Mouse (Mus musculus) neural tube, embryonic 11.5 days (tissue): ENCODE results near the gene Cd300c. TPM values are rescaled to one million over a fixed set of nuclear protein-coding genes. Genes with fewer than 3 reads are reported as not detected.
"Not testable (repeated sequence)": the region's sequence is repeated elsewhere in the genome, so short reads cannot be mapped to it uniquely, and the experiment has no call there.

Source experiments
- ATAC-seq: fragments of 200-750 bp; cut with Nextera tagmentation; 2 replicates; pipeline ENCODE4 v1.8.0; 2017; ENCODE audit warnings: moderate number of reproducible peaks, mild to moderate bottlenecking, moderate TSS enrichment, moderate library complexity; ENCODE audit not compliant: insufficient read depth, low FRiP score, low TSS enrichment
- DNase-seq: peaks from one replicate; pipeline ENCODE4 v3.0.0-alpha.2; 2015; ENCODE audit warnings: low spot score
- H3K27ac ChIP-seq: fragments of 300-500 bp; sonication (generic); 2 replicates; pipeline ENCODE4 v1.5.1; 2014; ENCODE audit warnings: low read depth, mild to moderate bottlenecking, low read length
- H3K27me3 ChIP-seq: fragments of 300-500 bp; sonication (generic); 2 replicates; pipeline ENCODE4 v1.6.1; 2014; ENCODE audit warnings: mild to moderate bottlenecking, low read length, mixed read lengths; ENCODE audit not compliant: control insufficient read depth, insufficient read depth
- H3K36me3 ChIP-seq: fragments of 300-500 bp; sonication (generic); 2 replicates; pipeline ENCODE4 v1.6.1; 2014; ENCODE audit warnings: mild to moderate bottlenecking, low read length, moderate library complexity, mixed read lengths; ENCODE audit not compliant: control insufficient read depth, insufficient read depth
- H3K4me1 ChIP-seq: fragments of 300-500 bp; sonication (generic); 2 replicates; pipeline ENCODE4 v1.6.1; 2014; ENCODE audit warnings: low read length, mixed read lengths; ENCODE audit not compliant: control insufficient read depth, insufficient read depth
- H3K4me2 ChIP-seq: fragments of 300-500 bp; sonication (generic); 2 replicates; pipeline ENCODE4 v1.6.1; 2014; ENCODE audit warnings: low read depth, mild to moderate bottlenecking, moderate library complexity
- H3K4me3 ChIP-seq: fragments of 300-500 bp; sonication (generic); 2 replicates; pipeline ENCODE4 v1.5.1; 2014; ENCODE audit warnings: low read depth, low read length
- H3K9ac ChIP-seq: fragments of 300-500 bp; sonication (generic); 2 replicates; pipeline ENCODE4 v1.6.1; 2014; ENCODE audit warnings: mild to moderate bottlenecking, low read length
- H3K9me3 ChIP-seq: fragments of 300-500 bp; sonication (generic); 2 replicates; pipeline ENCODE4 v1.6.1; 2016; ENCODE audit warnings: low read length; ENCODE audit not compliant: control insufficient read depth
- WGBS: fragments of 180-500 bp; shearing (Covaris S2); extraction: QIAGEN DNeasy Blood & Tissue Kit; methylation state at CpG from one replicate; pipeline ENCODE4 v1.1.7; 2014; 5-methylcytosine and 5-hydroxymethylcytosine counted together
- polyA plus RNA-seq: library from polyadenylated mRNA; unstranded; fragments of >200 nt; fragmentation: Nextera tagmentation; extraction: Ambion mirVana; gene quantifications from 2 replicates; pipeline ENCODE4 v1.2.1, GENCODE M21; 2014

The Cd300c gene
- polyA plus RNA-seq, 1 experiment from 2014 or later, result not detected

DNA sequence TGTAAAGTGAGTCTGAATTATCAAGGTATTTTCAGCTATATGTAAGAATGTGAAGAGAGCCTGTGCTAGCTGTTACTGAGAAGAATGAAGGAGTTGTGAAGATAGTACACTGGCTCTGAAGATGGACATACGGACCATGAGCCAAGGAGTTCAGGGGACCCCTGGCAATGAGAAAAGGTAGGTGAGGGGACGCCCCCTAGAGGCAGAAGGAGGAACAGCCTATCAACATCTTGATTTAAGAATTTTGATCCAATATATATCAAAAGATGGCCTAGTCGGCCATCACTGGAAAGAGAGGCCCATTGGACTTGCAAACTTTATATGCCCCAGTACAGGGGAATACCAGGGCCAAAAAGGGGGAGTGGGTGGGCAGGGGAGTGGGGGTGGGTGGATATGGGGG, 59.4 kb downstream of the Cd300c start:
- H3K36me3 ChIP-seq, H3K4me1 ChIP-seq, H3K27ac ChIP-seq, ATAC-seq, H3K4me3 ChIP-seq, H3K27me3 ChIP-seq, H3K9ac ChIP-seq, H3K9me3 ChIP-seq, H3K4me2 ChIP-seq, DNase-seq: not testable (repeated sequence)
- 54% methylated on average over 3 of the region's 3 CpGs for WGBS

DNA sequence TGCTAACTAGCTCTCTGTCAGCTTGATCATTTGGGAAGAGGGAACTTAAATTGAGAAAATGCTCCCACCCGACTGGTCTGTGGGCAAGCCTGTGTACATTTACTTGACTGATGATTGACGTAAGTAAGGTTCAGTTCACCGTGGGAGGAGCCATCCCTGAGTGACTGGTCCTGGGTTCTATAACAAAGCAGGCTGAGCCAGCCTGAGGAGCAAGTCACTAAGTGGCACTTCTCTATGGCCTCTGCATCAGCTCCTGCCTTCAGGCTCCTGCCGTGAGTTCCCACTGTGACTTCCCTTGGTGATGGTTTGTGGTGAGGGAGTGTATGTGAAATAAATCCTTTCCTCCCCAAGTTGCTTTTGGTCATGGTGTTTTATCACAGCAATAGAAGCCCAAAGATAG, 60.9 kb downstream of the Cd300c start:
- no peak overlapping the region for H3K9ac ChIP-seq
- H3K36me3 ChIP-seq, result no peaks in the 10 kb centered on the region
- H3K4me1 ChIP-seq, result no peaks in the 10 kb centered on the region
- ATAC-seq, result no peak
- H3K4me2 ChIP-seq, result no peak overlapping the region
- 59% methylated on average over 4 of the region's 4 CpGs for WGBS
- no peak overlapping the region for H3K4me3 ChIP-seq
- H3K9me3 ChIP-seq, result no peaks in the 10 kb centered on the region
- no peak overlapping the region for H3K27ac ChIP-seq
- DNase-seq, result no peak
- H3K27me3 ChIP-seq, result no peaks in the 10 kb centered on the region

DNA sequence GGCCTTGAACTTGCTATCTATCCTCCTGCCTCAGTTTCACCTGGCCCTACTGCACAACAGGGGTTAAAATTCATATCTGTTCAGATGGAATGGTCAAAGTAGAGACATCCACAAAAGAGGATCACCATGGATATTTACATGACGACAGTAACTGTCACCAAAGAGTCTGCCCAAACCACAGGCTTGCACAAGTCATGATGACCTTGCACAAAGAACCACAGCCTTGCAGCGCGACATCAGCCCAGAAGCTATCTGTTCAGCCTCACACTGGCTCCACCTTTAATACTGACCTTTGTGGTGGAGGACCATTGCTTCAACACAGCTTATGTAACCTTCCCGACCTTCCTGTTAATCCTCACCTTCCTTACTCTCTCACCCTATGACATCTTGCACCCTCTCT, 61.4 kb downstream of the Cd300c start:
- H3K36me3 ChIP-seq, result no peaks in the 10 kb centered on the region
- ATAC-seq (no peak), DNase-seq (no peak)
- WGBS, result 74% methylated on average over 4 of the region's 4 CpGs
- H3K27ac ChIP-seq, result no peak overlapping the region
- no peak overlapping the region for H3K4me3 ChIP-seq
- no peaks in the 10 kb centered on the region for H3K9me3 ChIP-seq
- no peaks in the 10 kb centered on the region for H3K27me3 ChIP-seq
- no peak overlapping the region for H3K4me2 ChIP-seq
- no peak overlapping the region for H3K9ac ChIP-seq
- no peaks in the 10 kb centered on the region for H3K4me1 ChIP-seq

Other genes with a start within 250 kb of the Cd300c start
- 1.7 and 2.5 TPM in 2 replicates for gene Dnaic2, start 241.7 kb downstream of the Cd300c start, polyA plus RNA-seq
- gene Kif19a, start 203.8 kb downstream of the Cd300c start, polyA plus RNA-seq, result 0.65 and 1.3 TPM in 2 replicates
- gene Btbd17, start 173.2 kb downstream of the Cd300c start, polyA plus RNA-seq, result 43.1 and 51.5 TPM in 2 replicates
- gene Gpr142, start 170.2 kb downstream of the Cd300c start, polyA plus RNA-seq, result not detected in 2 replicates
- 24.4 and 26.0 TPM in 2 replicates for gene Gprc5c, start 118.0 kb downstream of the Cd300c start, polyA plus RNA-seq
- 0.62 and 1.0 TPM in 2 replicates for gene Cd300a, start 79.1 kb downstream of the Cd300c start, polyA plus RNA-seq
- gene Cd300lb, start 34.8 kb downstream of the Cd300c start, polyA plus RNA-seq, result 0.20 TPM in 1 of 2 replicates, not detected in the other
- 0.28 TPM in 1 of 2 replicates, not detected in the other for gene Cd300ld, start 20.8 kb upstream of the Cd300c start, polyA plus RNA-seq
- 0.55 and 1.1 TPM in 2 replicates for gene Cd300c2, start 32.7 kb upstream of the Cd300c start, polyA plus RNA-seq
- gene Cd300ld2, start 47.0 kb upstream of the Cd300c start, polyA plus RNA-seq, result not detected in 2 replicates
- gene Cd300ld4, start 57.9 kb upstream of the Cd300c start, polyA plus RNA-seq, result not detected in 2 replicates
- not detected in 2 replicates for gene Cd300ld5, start 68.6 kb upstream of the Cd300c start, polyA plus RNA-seq
- gene Cd300ld3, start 79.3 kb upstream of the Cd300c start, polyA plus RNA-seq, result not detected in 2 replicates
- not detected in 2 replicates for gene Cd300e, start 93.0 kb upstream of the Cd300c start, polyA plus RNA-seq
- gene Rab37, start 122.3 kb upstream of the Cd300c start, polyA plus RNA-seq, result 1.3 and 1.9 TPM in 2 replicates
- gene Cd300lf, start 164.8 kb upstream of the Cd300c start, polyA plus RNA-seq, result not detected in 2 replicates
- 43.4 and 44.1 TPM in 2 replicates for gene Slc9a3r1, start 194.2 kb upstream of the Cd300c start, polyA plus RNA-seq
- 8.8 and 11.0 TPM in 2 replicates for gene Tmem104, start 218.3 kb upstream of the Cd300c start, polyA plus RNA-seq
- gene Nat9, start 218.7 kb upstream of the Cd300c start, polyA plus RNA-seq, result 20.3 and 20.8 TPM in 2 replicates